Mouse (Mus musculus): ENCODE data around the gene Hras.

Gene Hras

GRCm38 (mm10) chr7:141173323-141173850, 20.4 kb downstream of the Hras start:
- DNase-seq = no peak

- DNase-seq = peak; percentile 92
Measured at GRCm38 (mm10) chr7:141172116-141173006, 21.4 kb downstream of the Hras start, which contains the start of gene Rnh1. Rnh1 (minus strand) TSS chr7:141172857.

GRCm38 (mm10) chr7:141169866-141170265, 23.9 kb downstream of the Hras start:
- no peak for DNase-seq

GRCm38 (mm10) chr7:141169300-141169699, 24.5 kb downstream of the Hras start:
- no peak for DNase-seq

- peak; percentile 61 for DNase-seq
Measured at GRCm38 (mm10) chr7:141168518-141168953, 25.3 kb downstream of the Hras start.

- no peak for DNase-seq
Measured at GRCm38 (mm10) chr7:141167901-141168517, 25.8 kb downstream of the Hras start.

- no peak for DNase-seq
Measured at GRCm38 (mm10) chr7:141164850-141165249, 29.0 kb downstream of the Hras start.

- no peak for DNase-seq
Measured at GRCm38 (mm10) chr7:141164397-141164796, 29.4 kb downstream of the Hras start.

- no peak for DNase-seq
Measured at GRCm38 (mm10) chr7:141155362-141155761, 38.4 kb downstream of the Hras start.

- DNase-seq = no peak
Measured at GRCm38 (mm10) chr7:141148639-141149038, 45.2 kb downstream of the Hras start.

- no peak for DNase-seq
Measured at GRCm38 (mm10) chr7:141147044-141147443, 46.8 kb downstream of the Hras start.

- no peak for DNase-seq
Measured at GRCm38 (mm10) chr7:141146043-141146595, 47.7 kb downstream of the Hras start.

GRCm38 (mm10) chr7:141145403-141145802, 48.4 kb downstream of the Hras start:
- no peak for DNase-seq

- DNase-seq = no peak
Measured at GRCm38 (mm10) chr7:141144650-141145049, 49.2 kb downstream of the Hras start.

- no peak for DNase-seq
Measured at GRCm38 (mm10) chr7:141143861-141144260, 49.9 kb downstream of the Hras start.

GRCm38 (mm10) chr7:141143112-141143511, 50.7 kb downstream of the Hras start:
- no peak for DNase-seq

GRCm38 (mm10) chr7:141141326-141141725, 52.5 kb downstream of the Hras start:
- no peak for DNase-seq
